11 mouse cellular contexts compared by ENCODE assay signal in genomic region chr14:122222934-122223374, GRCm38 (mm10). TPM values are rescaled to one million over a fixed set of nuclear protein-coding genes. Genes with fewer than 3 reads are reported as not detected.
A peak's percentile ranks its signal among the peaks of the same experiment; 100 is the strongest.
DNase-seq lines count a peak whose midpoint lies in the region; ATAC-seq and TF ChIP-seq lines count a peak whose summit lies in the region.
"Had no signal": no experiment of that assay in that cellular context is flagged by ENCODE, and none has a peak within 500 bp of the region (broad histone marks: within the 10 kb centered on the region; RNA-seq: fewer than 3 reads in every experiment).

No protein-coding gene starts in this region.

- TF ChIP-seq EP300 in liver, embryonic 14.5 days (IDR thresholded peaks at IDR 0.05; ENCODE audit: low read depth): no peak

- peaks cover 19% of the 10 kb centered on the region for H3K27me3 ChIP-seq in hindbrain, embryonic 16.5 days (replicated peaks; ENCODE audit: control insufficient read depth, insufficient read depth, low read length)
- peaks cover 7% of the 10 kb centered on the region; the same call in 1 of the 2 replicates for H3K27me3 ChIP-seq in hindbrain, postnatal 0 days (ENCODE audit: insufficient read depth, low read length)
- no peaks in the 10 kb centered on the region for H3K27me3 ChIP-seq in E14TG2a.4 (ENCODE audit: insufficient read depth, low read length)
- H3K27me3 ChIP-seq in liver, embryonic 14.5 days (ENCODE audit: control insufficient read depth, insufficient read depth, low read length): no peaks in the 10 kb centered on the region; the same call in 1 of the 2 replicates

- WGBS in hindbrain, embryonic 16.5 days: 80% methylated on average over 10 of the region's 10 CpGs
- 81% methylated on average over 10 of the region's 10 CpGs for WGBS in hindbrain, postnatal 0 days
- WGBS in liver, embryonic 14.5 days (ENCODE audit: insufficient replicate concordance): 46% methylated on average over 10 of the region's 10 CpGs

- H3K4me2 ChIP-seq in hindbrain, embryonic 16.5 days (ENCODE audit: low read length): no peak overlapping the region
- no peak overlapping the region for H3K4me2 ChIP-seq in hindbrain, postnatal 0 days (ENCODE audit: low read depth, low read length)
- no peak overlapping the region; the same call in 1 of the 2 replicates for H3K4me2 ChIP-seq in liver, embryonic 14.5 days (ENCODE audit: low read depth)

- H3K4me1 ChIP-seq in hindbrain, embryonic 16.5 days (ENCODE audit: control insufficient read depth, insufficient read depth, low read depth, low read length): peaks cover 2% of the 10 kb centered on the region; the same call in 1 of the 2 replicates
- H3K4me1 ChIP-seq in hindbrain, postnatal 0 days (ENCODE audit: insufficient read depth, low read length): no peaks in the 10 kb centered on the region
- H3K4me1 ChIP-seq in E14TG2a.4 (replicated peaks; ENCODE audit: low read depth, low read length): peaks cover 57% of the 10 kb centered on the region
- H3K4me1 ChIP-seq in liver, embryonic 14.5 days (replicated peaks; ENCODE audit: control insufficient read depth in 2 of 2, insufficient read depth in 2 of 2, low read length in 1 of 2): peaks cover 0 to 8% of the 10 kb centered on the region in 2 experiments; a peak in 1 of 4 replicates
- H3K4me1 ChIP-seq: lung, embryonic 15.5 days had no signal

- DNase-seq in hindbrain, postnatal 0 days (ENCODE audit: low spot score): no peak
- DNase-seq in ZHBTc4 (ENCODE audit: low read depth, low spot score): peak; percentile 69
- DNase-seq in liver, embryonic 14.5 days (ENCODE audit: low read depth in 3 of 3, low spot score in 3 of 3): no peak
- no peak for DNase-seq in adrenal gland, postnatal 10 days
- DNase-seq in retina, embryonic 14.5 days (ENCODE audit: low spot score): no peak

- ATAC-seq in hindbrain, embryonic 16.5 days: 0 out of 2 replicates have a peak, but pooled peaks have one; percentile 7
- no peak for ATAC-seq in hindbrain, postnatal 0 days
- peak; percentile 56 for ATAC-seq in liver, embryonic 14.5 days (ENCODE audit: insufficient read depth)
- ATAC-seq in monocyte, adult 5-6 weeks (replicated peaks; ENCODE audit: insufficient number of reproducible peaks, low FRiP score, low TSS enrichment, poor library complexity, severe bottlenecking): no peak

- H3K9me3 ChIP-seq in hindbrain, embryonic 16.5 days (ENCODE audit: control insufficient read depth, low read length): no peaks in the 10 kb centered on the region
- no peaks in the 10 kb centered on the region for H3K9me3 ChIP-seq in hindbrain, postnatal 0 days (ENCODE audit: low read length)
- H3K9me3 ChIP-seq in E14TG2a.4 (ENCODE audit: low read length): peaks cover 5% of the 10 kb centered on the region
- no peaks in the 10 kb centered on the region for H3K9me3 ChIP-seq in liver, embryonic 14.5 days (ENCODE audit: control insufficient read depth, low read length)
- H3K9me3 ChIP-seq: lung, embryonic 15.5 days had no signal

- H3K36me3 ChIP-seq in hindbrain, embryonic 16.5 days (ENCODE audit: control insufficient read depth, insufficient read depth, low read length): no peaks in the 10 kb centered on the region
- H3K36me3 ChIP-seq in hindbrain, postnatal 0 days (ENCODE audit: insufficient read depth, low read length): no peaks in the 10 kb centered on the region
- no peaks in the 10 kb centered on the region; the same call in 1 of the 2 replicates for H3K36me3 ChIP-seq in E14TG2a.4 (ENCODE audit: insufficient read depth, low read length)
- no peaks in the 10 kb centered on the region for H3K36me3 ChIP-seq in liver, embryonic 14.5 days (replicated peaks; ENCODE audit: control insufficient read depth, insufficient read depth, low read depth)
- H3K36me3 ChIP-seq: lung, embryonic 15.5 days had no signal

- no peak for TF ChIP-seq CTCF in hindbrain, postnatal 0 days (IDR thresholded peaks at IDR 0.05; ENCODE audit: low read depth)
- no peak for TF ChIP-seq CTCF in E14TG2a.4 (conservative IDR thresholded peaks at IDR 0.05; ENCODE audit: low read length)
- no peak for TF ChIP-seq CTCF in liver, embryonic 14.5 days (IDR thresholded peaks at IDR 0.05; ENCODE audit: low read depth)

- H3K9ac ChIP-seq in hindbrain, embryonic 16.5 days (ENCODE audit: low read depth, low read length): no peak overlapping the region
- no peak overlapping the region for H3K9ac ChIP-seq in hindbrain, postnatal 0 days (replicated peaks; ENCODE audit: low read length)
- H3K9ac ChIP-seq in liver, embryonic 14.5 days (replicated peaks): no peak overlapping the region
- H3K9ac ChIP-seq: hindbrain, embryonic 14.5 days; lung, embryonic 15.5 days had no signal

- H3K27ac ChIP-seq in hindbrain, embryonic 16.5 days (ENCODE audit: low read depth, low read length): no peak overlapping the region
- H3K27ac ChIP-seq in hindbrain, postnatal 0 days: no peak overlapping the region
- no peak overlapping the region for H3K27ac ChIP-seq in liver, embryonic 14.5 days
- H3K27ac ChIP-seq: gastrocnemius, adult 2 months; hindbrain, embryonic 14.5 days; lung, embryonic 15.5 days had no signal

- no peak overlapping the region for H3K4me3 ChIP-seq in hindbrain, embryonic 16.5 days (ENCODE audit: low read length)
- no peak overlapping the region for H3K4me3 ChIP-seq in hindbrain, postnatal 0 days (ENCODE audit: low read length)
- peak overlapping the region; percentile 29; the same call in 1 of the 2 replicates for H3K4me3 ChIP-seq in E14TG2a.4 (replicated peaks; ENCODE audit: low read length)
- H3K4me3 ChIP-seq in liver, embryonic 14.5 days (ENCODE audit: insufficient read depth in 1 of 2, low read depth in 2 of 2, low read length in 2 of 2): no peak overlapping the region

RNA-seq across cellular contexts. Expression of gene Clybl, which starts 41.5 kb away (rescaled TPM):
- 15.7 and 21.6 TPM in 2 replicates for polyA plus RNA-seq in hindbrain, embryonic 16.5 days (2015; fragmentation: Nextera tagmentation; extraction: Ambion mirVana)
- 13.3 and 17.4 TPM in 2 replicates for total RNA-seq in hindbrain, postnatal 0 days (2014; rRNA removed)
- polyA plus RNA-seq in hindbrain, postnatal 0 days (2015; fragmentation: Nextera tagmentation; extraction: Ambion mirVana): 26.7 and 29.9 TPM in 2 replicates
- 10.0 and 15.6 TPM in 2 replicates for polyA plus RNA-seq in liver, embryonic 14.5 days (2012; rRNA removed)
- 28.9 and 29.4 TPM in 2 replicates for polyA plus RNA-seq in liver, embryonic 14.5 days (2014; fragmentation: Nextera tagmentation; extraction: Ambion mirVana)
- total RNA-seq in monocyte, adult 5-6 weeks (2017): 2.7 to 3.4 TPM (median 3.4 TPM) in 3 replicates
- total RNA-seq in adrenal gland, postnatal 10 days (2021): 100 to 1,000 TPM; 121 to 123 TPM

Comparison
In these comparisons a context has a peak if more than half of its experiments do, and no peak if none do; other contexts are left out.
1. ATAC-seq: peak in hindbrain, embryonic 16.5 days (single experiment) and liver, embryonic 14.5 days (single experiment); none in hindbrain, postnatal 0 days (single experiment) and monocyte, adult 5-6 weeks (single experiment).